Mouse (Mus musculus) hindbrain, postnatal 0 days (tissue): ENCODE results near the gene Gm20521. TPM values are rescaled to one million over a fixed set of nuclear protein-coding genes. Genes with fewer than 3 reads are reported as not detected.

ENCODE experiments used
- ATAC-seq: fragments of 200-750 bp; cut with Nextera tagmentation; 2 replicates; pipeline ENCODE4 v1.8.0; 2017; ENCODE audit warnings: mild to moderate bottlenecking, moderate TSS enrichment, moderate library complexity
- DNase-seq: peaks from one replicate; pipeline ENCODE4 v3.0.0-alpha.2; 2015; ENCODE audit warnings: low spot score
- H3K27ac ChIP-seq: fragments of 300-500 bp; sonication (generic); 2 replicates; pipeline ENCODE4 v1.5.1; 2014; ENCODE audit warnings: mild to moderate bottlenecking
- H3K27me3 ChIP-seq: fragments of 300-500 bp; sonication (generic); 2 replicates; pipeline ENCODE4 v1.6.1; 2014; ENCODE audit warnings: low read length, mixed read lengths; ENCODE audit not compliant: insufficient read depth
- H3K36me3 ChIP-seq: fragments of 300-500 bp; sonication (generic); 2 replicates; pipeline ENCODE4 v1.6.1; 2014; ENCODE audit warnings: low read length, mixed read lengths; ENCODE audit not compliant: insufficient read depth
- H3K4me1 ChIP-seq: fragments of 300-500 bp; sonication (generic); 2 replicates; pipeline ENCODE4 v1.6.1; 2014; ENCODE audit warnings: antibody characterized with exemption, low read length, mixed read lengths; ENCODE audit not compliant: insufficient read depth
- H3K4me2 ChIP-seq: fragments of 300-500 bp; sonication (generic); 2 replicates; pipeline ENCODE4 v1.6.1; 2014; ENCODE audit warnings: low read depth, mild to moderate bottlenecking, low read length, moderate library complexity, mixed read lengths
- H3K4me3 ChIP-seq: fragments of 300-500 bp; sonication (generic); 2 replicates; pipeline ENCODE4 v1.5.1; 2014; ENCODE audit warnings: low read length
- H3K9ac ChIP-seq: fragments of 300-500 bp; sonication (generic); replicated peaks from 2 replicates; pipeline ENCODE4 v1.6.1; 2014; ENCODE audit warnings: mild to moderate bottlenecking, low read length, moderate library complexity, mixed read lengths
- H3K9me3 ChIP-seq: fragments of 300-500 bp; sonication (generic); 2 replicates; pipeline ENCODE4 v1.6.1; 2016; ENCODE audit warnings: low read length, mixed read lengths
- CTCF ChIP-seq: IDR thresholded peaks from 2 replicates; pipeline ENCODE4 v1.5.1; 2016; ENCODE audit warnings: antibody characterized with exemption, control low read depth, low read depth
- WGBS: fragments of 180-500 bp; shearing (Covaris S2); extraction: QIAGEN DNeasy Blood & Tissue Kit; methylation state at CpG from one replicate; pipeline ENCODE4 v1.1.7; 2014; 5-methylcytosine and 5-hydroxymethylcytosine counted together
- polyA plus RNA-seq: library from polyadenylated mRNA; unstranded; fragments of >200 nt; fragmentation: Nextera tagmentation; extraction: Ambion mirVana; gene quantifications from 2 replicates; pipeline ENCODE4 v1.2.1, GENCODE M21; 2015
- total RNA-seq: library from RNA; depleted of rRNA; stranded (reverse); fragments of >200 nt; gene quantifications from 2 replicates; pipeline ENCODE4 v1.2.3, GENCODE M21; 2014

The Gm20521 gene
- total and polyA plus RNA-seq, 2 experiments from 2014 or later = 1.3 to 3.0 TPM

DNA sequence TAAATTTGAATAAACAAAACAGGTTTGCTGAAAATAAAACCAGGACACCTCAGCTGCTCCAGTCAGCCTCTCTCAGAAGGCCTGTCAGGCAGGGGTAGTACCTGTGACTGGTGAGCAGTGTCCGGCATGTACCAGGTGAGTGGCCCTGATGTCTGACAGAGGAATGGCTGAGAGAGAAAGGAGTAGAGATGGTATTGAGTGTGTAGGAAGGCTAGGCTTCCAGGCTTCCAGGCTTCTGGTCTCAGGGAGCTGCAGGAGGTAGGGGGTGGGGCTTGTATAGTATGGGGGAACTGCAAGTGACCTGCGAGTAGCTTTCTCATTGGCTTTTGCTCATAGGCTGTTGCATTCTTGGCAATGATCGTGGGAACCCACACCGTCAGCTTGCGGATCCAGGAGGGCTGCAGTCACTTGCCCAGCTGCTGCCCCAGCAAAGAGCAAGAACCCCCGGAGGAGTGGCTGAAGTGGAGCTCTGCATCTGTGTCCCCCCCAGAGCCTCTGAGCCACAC lies 49.5 kb downstream of the Gm20521 start, which contains the start of gene Il25:
TSS of gene Il25 (plus strand) at position 51 of the 506 bp plus-strand sequence.
- Histone ChIP-seq H3K4me3 (no peak within 1 kb of the TSS), H3K4me2 (peak within 1 kb of the TSS; percentile 16; the same call in 1 of the 2 replicates), H3K9me3 (no peaks in the 10 kb centered on the region), H3K27me3 (no peaks in the 10 kb centered on the region), H3K4me1 (peaks cover 11% of the 10 kb centered on the region; the same call in 1 of the 2 replicates), H3K9ac (0 out of 2 replicates have a peak within 1 kb of the TSS, but pooled peaks have one; percentile 10), H3K27ac (no peak within 1 kb of the TSS), H3K36me3 (no peaks in the 10 kb centered on the region)
- TF ChIP-seq CTCF = no peak
- 35% methylated on average over 6 of the region's 6 CpGs for WGBS
- ATAC-seq (no peak), DNase-seq (peak; percentile 69)

- ATAC-seq = peak; percentile 93
- WGBS = 16% methylated on average over 8 of the region's 8 CpGs
- H3K9ac ChIP-seq = peak within 1 kb of the TSS; percentile 43
- TF ChIP-seq CTCF = peak; percentile 60
- H3K36me3 ChIP-seq = no peaks in the 10 kb centered on the region
- DNase-seq = peak; percentile 83
- peaks cover 6% of the 10 kb centered on the region; the same call in 1 of the 2 replicates for H3K4me1 ChIP-seq
- H3K9me3 ChIP-seq = no peaks in the 10 kb centered on the region
- H3K4me2 ChIP-seq = peak within 1 kb of the TSS; percentile 31; the same call in 1 of the 2 replicates
- no peak within 1 kb of the TSS for H3K4me3 ChIP-seq
- H3K27ac ChIP-seq = peak within 1 kb of the TSS; percentile 85
- no peaks in the 10 kb centered on the region for H3K27me3 ChIP-seq
Observed at GRCm38 (mm10) chr14:54935904-54936830, 52.9 kb downstream of the Gm20521 start, which contains the start of gene Cmtm5. Gene Cmtm5, plus strand, starts transcription at chr14:54936261.

DNA sequence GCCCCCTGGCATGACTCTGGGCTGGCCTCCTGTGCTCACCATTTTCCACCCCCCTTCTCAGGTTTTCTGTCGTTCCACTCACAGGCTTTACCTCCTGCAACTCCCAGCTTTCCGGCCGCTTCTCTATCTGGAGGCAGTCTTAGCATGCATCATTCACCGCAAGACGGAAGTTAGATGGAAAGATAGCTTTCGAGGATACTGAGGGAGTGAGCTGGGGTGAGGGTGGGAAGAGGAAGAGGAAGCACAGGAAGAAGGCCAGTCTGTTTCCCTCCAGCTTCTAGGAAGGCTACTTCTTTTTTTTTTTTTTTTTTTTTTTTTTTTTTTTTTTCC lies 53.6 kb downstream of the Gm20521 start:
- Histone ChIP-seq H3K27me3 (no peaks in the 10 kb centered on the region), H3K4me3 (no peak overlapping the region), H3K9me3 (no peaks in the 10 kb centered on the region), H3K36me3 (no peaks in the 10 kb centered on the region), H3K4me1 (peaks cover 6% of the 10 kb centered on the region; the same call in 1 of the 2 replicates), H3K9ac (peak overlapping the region; percentile 43; the same call in 1 of the 2 replicates), H3K4me2 (peak overlapping the region; percentile 31; the same call in 1 of the 2 replicates), H3K27ac (peak overlapping the region; percentile 85)
- no peak for TF ChIP-seq CTCF
- ATAC-seq (no peak), DNase-seq (no peak)
- WGBS = 44% methylated on average over 6 of the region's 6 CpGs

- H3K4me3 ChIP-seq = no peak overlapping the region
- peak overlapping the region; percentile 23; the same call in 1 of the 2 replicates for H3K4me2 ChIP-seq
- peaks cover 6% of the 10 kb centered on the region; the same call in 1 of the 2 replicates for H3K4me1 ChIP-seq
- H3K36me3 ChIP-seq = no peaks in the 10 kb centered on the region
- no peak overlapping the region for H3K9ac ChIP-seq
- no peak for DNase-seq
- 87% methylated on average over 16 of the region's 16 CpGs for WGBS
- no peaks in the 10 kb centered on the region for H3K9me3 ChIP-seq
- no peak for ATAC-seq
- H3K27ac ChIP-seq = peak overlapping the region; percentile 26; the same call in 1 of the 2 replicates
- no peaks in the 10 kb centered on the region for H3K27me3 ChIP-seq
- TF ChIP-seq CTCF = no peak
Observed at GRCm38 (mm10) chr14:54937361-54938182, 54.3 kb downstream of the Gm20521 start.

GRCm38 (mm10) chr14:54938431-54939219 lies 55.4 kb downstream of the Gm20521 start:
- no peaks in the 10 kb centered on the region for H3K36me3 ChIP-seq
- no peaks in the 10 kb centered on the region for H3K9me3 ChIP-seq
- no peak for ATAC-seq
- no peak overlapping the region for H3K4me2 ChIP-seq
- no peak overlapping the region for H3K27ac ChIP-seq
- no peaks in the 10 kb centered on the region for H3K4me1 ChIP-seq
- 73% methylated on average over 15 of the region's 15 CpGs for WGBS
- no peak for TF ChIP-seq CTCF
- no peak for DNase-seq
- H3K9ac ChIP-seq = no peak overlapping the region
- no peaks in the 10 kb centered on the region for H3K27me3 ChIP-seq
- no peak overlapping the region for H3K4me3 ChIP-seq
